ENCODE assay signal across 12 mouse cellular contexts in genomic region chr7:44446070-44446855, GRCm38 (mm10). TPM values are rescaled to one million over a fixed set of nuclear protein-coding genes. Genes with fewer than 3 reads are reported as not detected.
DNase-seq lines count a peak whose midpoint lies in the region; ATAC-seq and TF ChIP-seq lines count a peak whose summit lies in the region.
"Had no signal": no experiment of that assay in that cellular context is flagged by ENCODE, and none has a peak within 500 bp of the region (broad histone marks: within the 10 kb centered on the region; RNA-seq: fewer than 3 reads in every experiment).

No protein-coding gene starts in this region.

- H3K9me3 ChIP-seq in heart, postnatal 0 days (replicated peaks; ENCODE audit: control insufficient read depth, low read length) = no peaks in the 10 kb centered on the region
- no peaks in the 10 kb centered on the region for H3K9me3 ChIP-seq in hindbrain, embryonic 14.5 days (ENCODE audit: control insufficient read depth, low read length)
- no peaks in the 10 kb centered on the region for H3K9me3 ChIP-seq in embryonic facial prominence, embryonic 10.5 days

- WGBS in heart, postnatal 0 days = 21% methylated on average over 12 of the region's 12 CpGs
- 46% methylated on average over 12 of the region's 12 CpGs for WGBS in hindbrain, embryonic 14.5 days
- WGBS in embryonic facial prominence, embryonic 10.5 days = 56% methylated on average over 12 of the region's 12 CpGs

- no peak overlapping the region for H3K4me3 ChIP-seq in heart, postnatal 0 days (ENCODE audit: low read depth, low read length)
- H3K4me3 ChIP-seq in hindbrain, embryonic 14.5 days (replicated peaks; ENCODE audit: low read length) = no peak overlapping the region
- H3K4me3 ChIP-seq in embryonic facial prominence, embryonic 10.5 days = no peak overlapping the region

- no peak for DNase-seq in heart, postnatal 0 days (ENCODE audit: low spot score)
- no peak for DNase-seq in heart, adult 11 months
- DNase-seq in right cerebral cortex, postnatal 25 days = peak; percentile 39
- DNase-seq in right cerebral cortex, adult 18-20 months = no peak
- no peak for DNase-seq in hindbrain, embryonic 14.5 days (ENCODE audit: low spot score)
- no peak for DNase-seq in lung, adult 18-20 months
- DNase-seq in embryonic facial prominence, embryonic 10.5 days (ENCODE audit: low spot score) = no peak
- DNase-seq: embryo, embryonic 11 days; kidney, adult 8-10 months; lung, embryonic 14.5 days; spleen, adult 18-20 months; thymus, postnatal 14 days had no signal

- peaks cover 5% of the 10 kb centered on the region; the same call in 1 of the 2 replicates for H3K36me3 ChIP-seq in heart, postnatal 0 days (replicated peaks; ENCODE audit: control insufficient read depth, insufficient read depth, low read length)
- peaks cover 65% of the 10 kb centered on the region for H3K36me3 ChIP-seq in hindbrain, embryonic 14.5 days (replicated peaks; ENCODE audit: control insufficient read depth, insufficient read depth)
- peaks cover 17% of the 10 kb centered on the region; the same call in 1 of the 2 replicates for H3K36me3 ChIP-seq in embryonic facial prominence, embryonic 10.5 days (replicated peaks)

- H3K27me3 ChIP-seq in heart, postnatal 0 days (ENCODE audit: control insufficient read depth, insufficient read depth, low read length) = peaks cover 17% of the 10 kb centered on the region
- H3K27me3 ChIP-seq in hindbrain, embryonic 14.5 days (ENCODE audit: control insufficient read depth, insufficient read depth, low read length) = no peaks in the 10 kb centered on the region
- peaks cover 68% of the 10 kb centered on the region for H3K27me3 ChIP-seq in embryonic facial prominence, embryonic 10.5 days (replicated peaks; ENCODE audit: low read depth, poor library complexity, severe bottlenecking)

- 0 out of 2 replicates have a peak overlapping the region, but pooled peaks have one; percentile 9 for H3K9ac ChIP-seq in heart, postnatal 0 days (replicated peaks; ENCODE audit: low read depth, low read length)
- 0 out of 2 replicates have a peak overlapping the region, but pooled peaks have one; percentile 40 for H3K9ac ChIP-seq in hindbrain, embryonic 14.5 days
- H3K9ac ChIP-seq: lung, embryonic 14.5 days had no signal

- H3K4me1 ChIP-seq in heart, postnatal 0 days (ENCODE audit: control insufficient read depth, insufficient read depth) = peaks cover 14% of the 10 kb centered on the region
- peaks cover 52% of the 10 kb centered on the region for H3K4me1 ChIP-seq in hindbrain, embryonic 14.5 days (replicated peaks; ENCODE audit: control insufficient read depth, insufficient read depth, low read length)
- peaks cover 38% of the 10 kb centered on the region for H3K4me1 ChIP-seq in embryonic facial prominence, embryonic 10.5 days

- no peak overlapping the region for H3K27ac ChIP-seq in heart, postnatal 0 days (ENCODE audit: low read depth)
- H3K27ac ChIP-seq in hindbrain, embryonic 14.5 days = no peak overlapping the region
- H3K27ac ChIP-seq in embryonic facial prominence, embryonic 10.5 days (replicated peaks) = no peak overlapping the region

- no peak overlapping the region for H3K4me2 ChIP-seq in heart, postnatal 0 days (ENCODE audit: low read depth, low read length)
- peak overlapping the region; percentile 98 for H3K4me2 ChIP-seq in hindbrain, embryonic 14.5 days (replicated peaks)
- H3K4me2 ChIP-seq: lung, embryonic 14.5 days had no signal

- no peak for TF ChIP-seq EP300 in heart, postnatal 0 days (IDR thresholded peaks at IDR 0.05; ENCODE audit: low read depth)

- TF ChIP-seq CTCF in heart, postnatal 0 days (IDR thresholded peaks at IDR 0.05; ENCODE audit: low read depth) = peak; percentile 40

- no peak for ATAC-seq in heart, postnatal 0 days (ENCODE audit: insufficient read depth, low read depth)
- ATAC-seq in hindbrain, embryonic 14.5 days (ENCODE audit: low FRiP score) = no peak

RNA-seq across cellular contexts. Expression of gene Lrrc4b, which starts 17.4 kb away (rescaled TPM):
- total RNA-seq in heart, postnatal 0 days (2014; rRNA removed; ENCODE audit: low replicate concordance) = 55.6 and 89.5 TPM in 2 replicates
- polyA plus RNA-seq in heart, postnatal 0 days (2015; fragmentation: Nextera tagmentation; extraction: Ambion mirVana) = 2.8 TPM in 2 replicates
- polyA plus RNA-seq in hindbrain, embryonic 14.5 days (2014; fragmentation: Nextera tagmentation; extraction: Ambion mirVana) = 26.4 and 26.5 TPM in 2 replicates
- polyA plus RNA-seq in embryonic facial prominence, embryonic 10.5 days (2016; fragmentation: Nextera tagmentation; extraction: Ambion mirVana) = 0.68 and 1.1 TPM in 2 replicates

RNA-seq across cellular contexts. Expression of gene Aspdh, which starts 18.9 kb away (rescaled TPM):
- total RNA-seq in heart, postnatal 0 days (2014; rRNA removed; ENCODE audit: low replicate concordance) = 7.5 TPM in 1 of 2 replicates, not detected in the other
- 0.40 and 0.86 TPM in 2 replicates for polyA plus RNA-seq in heart, postnatal 0 days (2015; fragmentation: Nextera tagmentation; extraction: Ambion mirVana)
- polyA plus RNA-seq in hindbrain, embryonic 14.5 days (2014; fragmentation: Nextera tagmentation; extraction: Ambion mirVana) = 3.4 and 5.1 TPM in 2 replicates
- polyA plus RNA-seq in embryonic facial prominence, embryonic 10.5 days (2016; fragmentation: Nextera tagmentation; extraction: Ambion mirVana) = 0.64 TPM in 1 of 2 replicates, not detected in the other

RNA-seq across cellular contexts. Expression of gene Josd2, which starts 21.5 kb away (rescaled TPM):
- total RNA-seq in heart, postnatal 0 days (2014; rRNA removed; ENCODE audit: low replicate concordance) = 123 and 143 TPM in 2 replicates
- 91.2 and 105 TPM in 2 replicates for polyA plus RNA-seq in heart, postnatal 0 days (2015; fragmentation: Nextera tagmentation; extraction: Ambion mirVana)
- 26.9 and 33.4 TPM in 2 replicates for polyA plus RNA-seq in hindbrain, embryonic 14.5 days (2014; fragmentation: Nextera tagmentation; extraction: Ambion mirVana)
- 80.3 and 85.1 TPM in 2 replicates for polyA plus RNA-seq in embryonic facial prominence, embryonic 10.5 days (2016; fragmentation: Nextera tagmentation; extraction: Ambion mirVana)

RNA-seq across cellular contexts. Expression of gene Emc10, which starts 50.1 kb away (rescaled TPM):
- total RNA-seq in heart, postnatal 0 days (2014; rRNA removed; ENCODE audit: low replicate concordance) = 206 and 212 TPM in 2 replicates
- polyA plus RNA-seq in heart, postnatal 0 days (2015; fragmentation: Nextera tagmentation; extraction: Ambion mirVana) = 67.0 and 73.2 TPM in 2 replicates
- polyA plus RNA-seq in hindbrain, embryonic 14.5 days (2014; fragmentation: Nextera tagmentation; extraction: Ambion mirVana) = 167 and 182 TPM in 2 replicates
- 82.7 and 85.8 TPM in 2 replicates for polyA plus RNA-seq in embryonic facial prominence, embryonic 10.5 days (2016; fragmentation: Nextera tagmentation; extraction: Ambion mirVana)

RNA-seq across cellular contexts. Expression of gene Fam71e1, which starts 50.1 kb away (rescaled TPM):
- 3.2 and 4.3 TPM in 2 replicates for total RNA-seq in heart, postnatal 0 days (2014; rRNA removed; ENCODE audit: low replicate concordance)
- 11.4 and 12.5 TPM in 2 replicates for polyA plus RNA-seq in heart, postnatal 0 days (2015; fragmentation: Nextera tagmentation; extraction: Ambion mirVana)
- 10.9 and 23.8 TPM in 2 replicates for polyA plus RNA-seq in hindbrain, embryonic 14.5 days (2014; fragmentation: Nextera tagmentation; extraction: Ambion mirVana)
- 13.5 and 14.4 TPM in 2 replicates for polyA plus RNA-seq in embryonic facial prominence, embryonic 10.5 days (2016; fragmentation: Nextera tagmentation; extraction: Ambion mirVana)
